Mouse (Mus musculus) mouse trophoblast stem cell (cell line): Measurements from ENCODE around the gene Cyth4.

ENCODE experiments used
- in situ Hi-C, 2 experiments: fragments of 300-500 bp; cut with MseI, MboI; formaldehyde crosslinking; loops; 2 replicates in 1 of 2; 3 replicates in 1 of 2; pipeline ENCODE4 v1.15.1; 2025

Cyth4 gene

GRCm38 (mm10) chr15:78585404-78585803 lies 11.4 kb upstream of the Cyth4 start:
- in situ Hi-C loops = no loop called here

- in situ Hi-C loops = no loop called here
These were observed 9.5 kb upstream of the Cyth4 start for GRCm38 (mm10) chr15:78587050-78587994.

GRCm38 (mm10) chr15:78588049-78588448 lies 8.8 kb upstream of the Cyth4 start:
- in situ Hi-C loops = no loop called here

GRCm38 (mm10) chr15:78588900-78589299 lies 7.9 kb upstream of the Cyth4 start:
- in situ Hi-C loops = no loop called here

GRCm38 (mm10) chr15:78589936-78590335 lies 6.9 kb upstream of the Cyth4 start:
- in situ Hi-C loops = no loop called here

GRCm38 (mm10) chr15:78590785-78591184 lies 6.1 kb upstream of the Cyth4 start:
- in situ Hi-C loops = no loop called here

GRCm38 (mm10) chr15:78591680-78592451 lies 5.0 kb upstream of the Cyth4 start:
- in situ Hi-C loops = no loop called here

- in situ Hi-C loops = no loop called here
These were observed 4.3 kb upstream of the Cyth4 start for GRCm38 (mm10) chr15:78592452-78592968.

- in situ Hi-C loops = no loop called here
These were observed 2.9 kb upstream of the Cyth4 start for GRCm38 (mm10) chr15:78593896-78594425.

- in situ Hi-C loops = no loop called here
These were observed 2.0 kb upstream of the Cyth4 start for GRCm38 (mm10) chr15:78594831-78595230.

GRCm38 (mm10) chr15:78595468-78595867 lies 1.4 kb upstream of the Cyth4 start:
- in situ Hi-C loops = no loop called here

GRCm38 (mm10) chr15:78596504-78596903 lies 343 bp upstream of the Cyth4 start:
- in situ Hi-C loops = no loop called here

GRCm38 (mm10) chr15:78597729-78598128 lies 882 bp downstream of the Cyth4 start:
- in situ Hi-C loops = no loop called here

- in situ Hi-C loops = no loop called here
These were observed 2.3 kb downstream of the Cyth4 start for GRCm38 (mm10) chr15:78599124-78599523.

- in situ Hi-C loops = no loop called here
These were observed 2.8 kb downstream of the Cyth4 start for GRCm38 (mm10) chr15:78599529-78600193.

- in situ Hi-C loops = no loop called here
These were observed 4.3 kb downstream of the Cyth4 start for GRCm38 (mm10) chr15:78601180-78601579.

- in situ Hi-C loops = no loop called here
These were observed 7.4 kb downstream of the Cyth4 start for GRCm38 (mm10) chr15:78604255-78604654.

- in situ Hi-C loops = no loop called here
These were observed 8.5 kb downstream of the Cyth4 start for GRCm38 (mm10) chr15:78605371-78605791.

- in situ Hi-C loops = no loop called here
These were observed 9.2 kb downstream of the Cyth4 start for GRCm38 (mm10) chr15:78606059-78606458.

GRCm38 (mm10) chr15:78607463-78607862 lies 10.6 kb downstream of the Cyth4 start:
- in situ Hi-C loops = no loop called here

GRCm38 (mm10) chr15:78610705-78611462 lies 14.0 kb downstream of the Cyth4 start:
- in situ Hi-C loops = no loop called here
